Mouse (Mus musculus) embryonic facial prominence, embryonic 11.5 days (tissue): ENCODE results near the gene Trim67. TPM values are rescaled to one million over a fixed set of nuclear protein-coding genes. Genes with fewer than 3 reads are reported as not detected.

Source experiments
- ATAC-seq: fragments of 200-750 bp; cut with Nextera tagmentation; replicated peaks from 2 replicates; pipeline ENCODE4 v1.8.0; 2017; ENCODE audit warnings: low read depth; ENCODE audit not compliant: insufficient number of reproducible peaks, low FRiP score, low TSS enrichment
- DNase-seq: peaks from one replicate; pipeline ENCODE4 v3.0.0-alpha.2; 2015; ENCODE audit warnings: low spot score
- H3K27ac ChIP-seq: fragments of 300-500 bp; sonication (generic); replicated peaks from 2 replicates; pipeline ENCODE4 v1.5.1; 2014; ENCODE audit warnings: mild to moderate bottlenecking, low read depth, low read length, control low read depth
- H3K27me3 ChIP-seq: fragments of 300-500 bp; sonication (generic); 2 replicates; pipeline ENCODE4 v1.6.1; 2014; ENCODE audit warnings: mild to moderate bottlenecking, low read length, moderate library complexity, mixed read lengths; ENCODE audit not compliant: control insufficient read depth, insufficient read depth
- H3K36me3 ChIP-seq: fragments of 300-500 bp; sonication (generic); replicated peaks from 2 replicates; pipeline ENCODE4 v1.6.1; 2014; ENCODE audit warnings: low read depth, mild to moderate bottlenecking, low read length, moderate library complexity, mixed read lengths; ENCODE audit not compliant: control insufficient read depth, insufficient read depth
- H3K4me1 ChIP-seq: fragments of 300-500 bp; sonication (generic); 2 replicates; pipeline ENCODE4 v1.6.1; 2014; ENCODE audit warnings: low read length, mixed read lengths; ENCODE audit not compliant: control insufficient read depth, insufficient read depth
- H3K4me2 ChIP-seq: fragments of 300-500 bp; sonication (generic); 2 replicates; pipeline ENCODE4 v1.6.1; 2014; ENCODE audit warnings: low read depth, mild to moderate bottlenecking, control low read depth, low read length, moderate library complexity
- H3K4me3 ChIP-seq: fragments of 300-500 bp; sonication (generic); 2 replicates; pipeline ENCODE4 v1.5.1; 2014; ENCODE audit warnings: low read depth, low read length, control low read depth
- H3K9ac ChIP-seq: fragments of 300-500 bp; sonication (generic); replicated peaks from 2 replicates; pipeline ENCODE4 v1.6.1; 2014; ENCODE audit warnings: mild to moderate bottlenecking, control low read depth, low read length
- H3K9me3 ChIP-seq: fragments of 300-500 bp; sonication (generic); replicated peaks from 2 replicates; pipeline ENCODE4 v1.6.1; 2016; ENCODE audit warnings: mild to moderate bottlenecking, low read length, inconsistent platforms, mixed read lengths; ENCODE audit not compliant: control insufficient read depth
- WGBS: fragments of 180-500 bp; shearing (Covaris S2); extraction: QIAGEN DNeasy Blood & Tissue Kit; methylation state at CpG from one replicate; pipeline ENCODE4 v1.1.7; 2014; 5-methylcytosine and 5-hydroxymethylcytosine counted together
- polyA plus RNA-seq: library from polyadenylated mRNA; unstranded; fragments of >200 nt; fragmentation: Nextera tagmentation; extraction: Ambion mirVana; gene quantifications from 2 replicates; pipeline ENCODE4 v1.2.1, GENCODE M21; 2014

Trim67 gene
- polyA plus RNA-seq, 1 experiment from 2014 or later: 1.2 TPM

- Histone ChIP-seq H3K9me3 (no peaks in the 10 kb centered on the region), H3K4me1 (peaks cover 3% of the 10 kb centered on the region; the same call in 1 of the 2 replicates), H3K27ac (no peak overlapping the region), H3K4me2 (no peak overlapping the region), H3K36me3 (no peaks in the 10 kb centered on the region), H3K4me3 (no peak overlapping the region), H3K27me3 (peaks cover 16% of the 10 kb centered on the region), H3K9ac (no peak overlapping the region)
- DNase-seq: no peak
- WGBS: 69% methylated on average over 2 of the region's 2 CpGs
- no peak for ATAC-seq
Observed at GRCm38 (mm10) chr8:124756153-124756552, 36.7 kb upstream of the Trim67 start.

- H3K4me3 ChIP-seq: no peak overlapping the region
- 61% methylated on average over 5 of the region's 5 CpGs for WGBS
- ATAC-seq: no peak
Observed at GRCm38 (mm10) chr8:124756601-124757000, 36.3 kb upstream of the Trim67 start.

GRCm38 (mm10) chr8:124758544-124758943 is 34.3 kb upstream of the Trim67 start:
- DNase-seq (peak; percentile 49), ATAC-seq (no peak)
- Histone ChIP-seq H3K36me3 (no peaks in the 10 kb centered on the region), H3K4me2 (no peak overlapping the region), H3K27ac (no peak overlapping the region), H3K4me3 (no peak overlapping the region), H3K4me1 (no peaks in the 10 kb centered on the region), H3K9me3 (no peaks in the 10 kb centered on the region), H3K9ac (no peak overlapping the region), H3K27me3 (no peaks in the 10 kb centered on the region)
- 44% methylated on average over 3 of the region's 3 CpGs for WGBS

More at GRCm38 (mm10) chr8:124756601-124757000, 36.3 kb upstream of the Trim67 start:
- Histone ChIP-seq H3K27ac (no peak overlapping the region), H3K4me1 (no peaks in the 10 kb centered on the region), H3K4me2 (no peak overlapping the region), H3K9ac (no peak overlapping the region), H3K27me3 (peaks cover 11% of the 10 kb centered on the region), H3K36me3 (no peaks in the 10 kb centered on the region), H3K9me3 (no peaks in the 10 kb centered on the region)
- DNase-seq: no peak

- Histone ChIP-seq H3K9me3 (no peaks in the 10 kb centered on the region), H3K4me3 (no peak overlapping the region), H3K27ac (no peak overlapping the region), H3K9ac (no peak overlapping the region), H3K4me2 (no peak overlapping the region), H3K36me3 (no peaks in the 10 kb centered on the region), H3K4me1 (no peaks in the 10 kb centered on the region), H3K27me3 (no peaks in the 10 kb centered on the region)
- WGBS: 55% methylated on average over 7 of the region's 7 CpGs
- no peak for ATAC-seq
- DNase-seq: no peak
Observed at GRCm38 (mm10) chr8:124763061-124763460, 29.8 kb upstream of the Trim67 start.

- no peaks in the 10 kb centered on the region for H3K27me3 ChIP-seq
- H3K27ac ChIP-seq: no peak overlapping the region
- H3K36me3 ChIP-seq: no peaks in the 10 kb centered on the region
- DNase-seq (no peak), ATAC-seq (no peak)
- no peaks in the 10 kb centered on the region for H3K9me3 ChIP-seq
- H3K4me3 ChIP-seq: no peak overlapping the region
- no peak overlapping the region for H3K4me2 ChIP-seq
- no peak overlapping the region for H3K9ac ChIP-seq
- H3K4me1 ChIP-seq: no peaks in the 10 kb centered on the region
- 60% methylated on average over 2 of the region's 2 CpGs for WGBS
Observed at GRCm38 (mm10) chr8:124772389-124772788, 20.5 kb upstream of the Trim67 start.

GRCm38 (mm10) chr8:124775695-124776094 is 17.2 kb upstream of the Trim67 start:
- no peak overlapping the region for H3K27ac ChIP-seq
- no peak overlapping the region for H3K4me2 ChIP-seq
- H3K27me3 ChIP-seq: no peaks in the 10 kb centered on the region
- no peaks in the 10 kb centered on the region for H3K36me3 ChIP-seq
- H3K9ac ChIP-seq: no peak overlapping the region
- ATAC-seq (no peak), DNase-seq (peak; percentile 87)
- 15% methylated on average over 16 of the region's 16 CpGs for WGBS
- H3K4me1 ChIP-seq: no peaks in the 10 kb centered on the region
- H3K4me3 ChIP-seq: no peak overlapping the region
- H3K9me3 ChIP-seq: no peaks in the 10 kb centered on the region

GRCm38 (mm10) chr8:124780236-124780635 is 12.7 kb upstream of the Trim67 start:
- 26% methylated on average over 7 of the region's 7 CpGs for WGBS
- no peaks in the 10 kb centered on the region for H3K36me3 ChIP-seq
- H3K9me3 ChIP-seq: no peaks in the 10 kb centered on the region
- no peak overlapping the region for H3K27ac ChIP-seq
- no peak overlapping the region for H3K4me2 ChIP-seq
- H3K9ac ChIP-seq: no peak overlapping the region
- peak; percentile 45 for DNase-seq
- ATAC-seq: no peak
- H3K4me1 ChIP-seq: no peaks in the 10 kb centered on the region
- H3K4me3 ChIP-seq: no peak overlapping the region
- H3K27me3 ChIP-seq: no peaks in the 10 kb centered on the region

- Histone ChIP-seq H3K4me1 (no peaks in the 10 kb centered on the region), H3K9ac (no peak overlapping the region), H3K4me3 (no peak overlapping the region), H3K4me2 (no peak overlapping the region), H3K36me3 (no peaks in the 10 kb centered on the region), H3K27me3 (no peaks in the 10 kb centered on the region; the same call in 1 of the 2 replicates), H3K9me3 (no peaks in the 10 kb centered on the region), H3K27ac (no peak overlapping the region)
- 82% methylated on average over 3 of the region's 3 CpGs for WGBS
- DNase-seq (no peak), ATAC-seq (no peak)
Observed at GRCm38 (mm10) chr8:124782431-124782830, 10.5 kb upstream of the Trim67 start.
